Mouse (Mus musculus): ENCODE data around the gene Lekr1.

- TF ChIP-seq MAFK (IDR thresholded peaks at IDR 0.05; ENCODE audit: insufficient read depth, low read depth, low read length) (no peak), HCFC1 (IDR thresholded peaks at IDR 0.05; ENCODE audit: borderline replicate concordance, insufficient read depth, low read length) (no peak)
Measured at GRCm38 (mm10) chr3:65863297-65863696, 197.3 kb downstream of the Lekr1 start.
